Mouse (Mus musculus) intestine, embryonic 16.5 days (tissue): ENCODE data around the gene Rimkla. TPM values are rescaled to one million over a fixed set of nuclear protein-coding genes. Genes with fewer than 3 reads are reported as not detected.
A peak's percentile ranks its signal among the peaks of the same experiment; 100 is the strongest.

Experiments used
- ATAC-seq: fragments of 200-750 bp; cut with Nextera tagmentation; 2 replicates; pipeline ENCODE4 v1.8.0; 2017; ENCODE audit warnings: moderate TSS enrichment, moderate library complexity
- H3K27ac ChIP-seq: fragments of 300-500 bp; sonication (generic); 2 replicates; pipeline ENCODE4 v1.5.1; 2014; ENCODE audit warnings: mild to moderate bottlenecking, low read length
- H3K27me3 ChIP-seq: fragments of 300-500 bp; sonication (generic); replicated peaks from 2 replicates; pipeline ENCODE4 v1.6.1; 2014; ENCODE audit warnings: low read length, control low read depth, mixed read lengths; ENCODE audit not compliant: control insufficient read depth, insufficient read depth
- H3K36me3 ChIP-seq: fragments of 300-500 bp; sonication (generic); 2 replicates; pipeline ENCODE4 v1.6.1; 2014; ENCODE audit warnings: low read length, control low read depth; ENCODE audit not compliant: control insufficient read depth, insufficient read depth
- H3K4me1 ChIP-seq: fragments of 300-500 bp; sonication (generic); 2 replicates; pipeline ENCODE4 v1.6.1; 2014; ENCODE audit warnings: low read length, control low read depth, mixed read lengths; ENCODE audit not compliant: control insufficient read depth, insufficient read depth
- H3K4me2 ChIP-seq: fragments of 300-500 bp; sonication (generic); 2 replicates; pipeline ENCODE4 v1.6.1; 2014; ENCODE audit warnings: low read depth, low read length, control low read depth
- H3K4me3 ChIP-seq: fragments of 300-500 bp; sonication (generic); 2 replicates; pipeline ENCODE4 v1.5.1; 2014; ENCODE audit warnings: mild to moderate bottlenecking, low read length
- H3K9ac ChIP-seq: fragments of 300-500 bp; sonication (generic); 2 replicates; pipeline ENCODE4 v1.6.1; 2014; ENCODE audit warnings: low read depth, low read length
- H3K9me3 ChIP-seq: fragments of 300-500 bp; sonication (generic); 2 replicates; pipeline ENCODE4 v1.6.1; 2016; ENCODE audit warnings: low read length, control low read depth; ENCODE audit not compliant: control insufficient read depth
- WGBS: fragments of 180-500 bp; shearing (Covaris S2); extraction: QIAGEN DNeasy Blood & Tissue Kit; methylation state at CpG from one replicate; pipeline ENCODE4 v1.1.7; 2014; 5-methylcytosine and 5-hydroxymethylcytosine counted together
- polyA plus RNA-seq: library from polyadenylated mRNA; unstranded; fragments of >200 nt; fragmentation: Nextera tagmentation; extraction: Ambion mirVana; gene quantifications from 2 replicates; pipeline ENCODE4 v1.2.1, GENCODE M21; 2015

The Rimkla gene
- polyA plus RNA-seq, 1 experiment from 2014 or later = 0.62 TPM

- Histone ChIP-seq H3K4me3 (no peak overlapping the region), H3K9me3 (no peaks in the 10 kb centered on the region), H3K27ac (no peak overlapping the region), H3K4me2 (no peak overlapping the region), H3K27me3 (no peaks in the 10 kb centered on the region), H3K9ac (no peak overlapping the region), H3K4me1 (no peaks in the 10 kb centered on the region), H3K36me3 (no peaks in the 10 kb centered on the region)
- peak; percentile 56; the same call in 1 of the 2 replicates for ATAC-seq
- WGBS = 54% methylated on average over 9 of the region's 9 CpGs
Measured at GRCm38 (mm10) chr4:119483051-119483450, 9.4 kb downstream of the Rimkla start.

GRCm38 (mm10) chr4:119473150-119473549 lies 19.3 kb downstream of the Rimkla start:
- no peaks in the 10 kb centered on the region for H3K36me3 ChIP-seq
- ATAC-seq = no peak
- no peak overlapping the region for H3K27ac ChIP-seq
- 34% methylated on average over 5 of the region's 5 CpGs for WGBS
- no peak overlapping the region for H3K9ac ChIP-seq
- no peaks in the 10 kb centered on the region for H3K4me1 ChIP-seq
- no peaks in the 10 kb centered on the region for H3K9me3 ChIP-seq
- H3K27me3 ChIP-seq = no peaks in the 10 kb centered on the region
- H3K4me3 ChIP-seq = no peak overlapping the region
- no peak overlapping the region for H3K4me2 ChIP-seq

- H3K4me1 ChIP-seq = no peaks in the 10 kb centered on the region
- no peak overlapping the region for H3K4me2 ChIP-seq
- H3K9me3 ChIP-seq = no peaks in the 10 kb centered on the region
- no peak for ATAC-seq
- no peaks in the 10 kb centered on the region for H3K27me3 ChIP-seq
- H3K36me3 ChIP-seq = no peaks in the 10 kb centered on the region
- H3K9ac ChIP-seq = no peak overlapping the region
- WGBS = 49% methylated on average over 9 of the region's 9 CpGs
- H3K27ac ChIP-seq = no peak overlapping the region
- H3K4me3 ChIP-seq = no peak overlapping the region
Measured at GRCm38 (mm10) chr4:119472545-119472944, 19.9 kb downstream of the Rimkla start.

GRCm38 (mm10) chr4:119467720-119468380 lies 24.6 kb downstream of the Rimkla start:
- H3K9ac ChIP-seq = no peak overlapping the region
- H3K9me3 ChIP-seq = no peaks in the 10 kb centered on the region
- H3K4me2 ChIP-seq = no peak overlapping the region
- peaks cover 10% of the 10 kb centered on the region; the same call in 1 of the 2 replicates for H3K4me1 ChIP-seq
- no peak overlapping the region for H3K27ac ChIP-seq
- ATAC-seq = no peak
- H3K36me3 ChIP-seq = no peaks in the 10 kb centered on the region
- H3K27me3 ChIP-seq = no peaks in the 10 kb centered on the region
- H3K4me3 ChIP-seq = no peak overlapping the region
- 82% methylated on average over 16 of the region's 16 CpGs for WGBS

GRCm38 (mm10) chr4:119465841-119466240 lies 26.6 kb downstream of the Rimkla start:
- H3K4me1 ChIP-seq = peaks cover 10% of the 10 kb centered on the region; the same call in 1 of the 2 replicates
- WGBS = 91% methylated on average over 5 of the region's 5 CpGs
- no peak overlapping the region for H3K9ac ChIP-seq
- H3K4me3 ChIP-seq = no peak overlapping the region
- no peak for ATAC-seq
- no peaks in the 10 kb centered on the region for H3K27me3 ChIP-seq
- no peaks in the 10 kb centered on the region for H3K36me3 ChIP-seq
- no peak overlapping the region for H3K27ac ChIP-seq
- H3K9me3 ChIP-seq = no peaks in the 10 kb centered on the region
- no peak overlapping the region for H3K4me2 ChIP-seq

- no peak overlapping the region for H3K4me2 ChIP-seq
- H3K36me3 ChIP-seq = no peaks in the 10 kb centered on the region
- peaks cover 10% of the 10 kb centered on the region; the same call in 1 of the 2 replicates for H3K4me1 ChIP-seq
- H3K9me3 ChIP-seq = no peaks in the 10 kb centered on the region
- H3K27me3 ChIP-seq = no peaks in the 10 kb centered on the region
- 69% methylated on average over 13 of the region's 13 CpGs for WGBS
- ATAC-seq = no peak
- no peak overlapping the region for H3K4me3 ChIP-seq
- H3K9ac ChIP-seq = no peak overlapping the region
- H3K27ac ChIP-seq = no peak overlapping the region; the same call in 1 of the 2 replicates
Measured at GRCm38 (mm10) chr4:119463756-119464419, 28.5 kb downstream of the Rimkla start.

GRCm38 (mm10) chr4:119462858-119463755 lies 29.3 kb downstream of the Rimkla start:
- Histone ChIP-seq H3K9me3 (no peaks in the 10 kb centered on the region), H3K9ac (no peak overlapping the region), H3K36me3 (no peaks in the 10 kb centered on the region), H3K4me2 (no peak overlapping the region), H3K27ac (no peak overlapping the region; the same call in 1 of the 2 replicates), H3K4me1 (peaks cover 10% of the 10 kb centered on the region; the same call in 1 of the 2 replicates), H3K4me3 (no peak overlapping the region), H3K27me3 (no peaks in the 10 kb centered on the region)
- 36% methylated on average over 11 of the region's 11 CpGs for WGBS
- ATAC-seq = peak; percentile 86

- Histone ChIP-seq H3K9me3 (no peaks in the 10 kb centered on the region), H3K27ac (no peak overlapping the region), H3K4me3 (no peak overlapping the region), H3K4me1 (peaks cover 10% of the 10 kb centered on the region; the same call in 1 of the 2 replicates), H3K9ac (no peak overlapping the region), H3K27me3 (no peaks in the 10 kb centered on the region), H3K36me3 (no peaks in the 10 kb centered on the region), H3K4me2 (no peak overlapping the region)
- ATAC-seq = no peak
- 80% methylated on average over 3 of the region's 3 CpGs for WGBS
Measured at GRCm38 (mm10) chr4:119462457-119462856, 30.0 kb downstream of the Rimkla start.

GRCm38 (mm10) chr4:119460728-119461141 lies 31.7 kb downstream of the Rimkla start:
- H3K27ac ChIP-seq = no peak overlapping the region
- no peak overlapping the region for H3K4me3 ChIP-seq
- ATAC-seq = 0 out of 2 replicates have a peak, but pooled peaks have one; percentile 33
- no peaks in the 10 kb centered on the region for H3K9me3 ChIP-seq
- WGBS = 45% methylated on average over 8 of the region's 8 CpGs
- no peaks in the 10 kb centered on the region for H3K27me3 ChIP-seq
- no peaks in the 10 kb centered on the region for H3K36me3 ChIP-seq
- H3K4me2 ChIP-seq = no peak overlapping the region
- H3K4me1 ChIP-seq = peaks cover 10% of the 10 kb centered on the region; the same call in 1 of the 2 replicates
- H3K9ac ChIP-seq = no peak overlapping the region
